Mouse (Mus musculus) hindbrain, embryonic 14.5 days (tissue): Measurements from ENCODE around the gene Sell. TPM values are rescaled to one million over a fixed set of nuclear protein-coding genes. Genes with fewer than 3 reads are reported as not detected.

Experiments used
- ATAC-seq: fragments of 200-750 bp; cut with Nextera tagmentation; 2 replicates; pipeline ENCODE4 v1.8.0; 2017; ENCODE audit warnings: moderate number of reproducible peaks, mild to moderate bottlenecking, moderate TSS enrichment, moderate library complexity; ENCODE audit not compliant: low FRiP score
- DNase-seq: peaks from one replicate; pipeline ENCODE4 v3.0.0-alpha.2; 2015; ENCODE audit warnings: low spot score
- H3K27ac ChIP-seq: fragments of 300-500 bp; sonication (generic); 2 replicates; pipeline ENCODE4 v1.5.1; 2014; ENCODE audit warnings: mild to moderate bottlenecking, moderate library complexity
- H3K27me3 ChIP-seq: fragments of 300-500 bp; sonication (generic); 2 replicates; pipeline ENCODE4 v1.6.1; 2014; ENCODE audit warnings: mild to moderate bottlenecking, low read length, mixed read lengths; ENCODE audit not compliant: control insufficient read depth, insufficient read depth
- H3K36me3 ChIP-seq: fragments of 300-500 bp; sonication (generic); replicated peaks from 2 replicates; pipeline ENCODE4 v1.6.1; 2014; ENCODE audit not compliant: control insufficient read depth, insufficient read depth
- H3K4me1 ChIP-seq: fragments of 300-500 bp; sonication (generic); replicated peaks from 2 replicates; pipeline ENCODE4 v1.6.1; 2014; ENCODE audit warnings: antibody characterized with exemption, low read length, mixed read lengths; ENCODE audit not compliant: control insufficient read depth, insufficient read depth
- H3K4me2 ChIP-seq: fragments of 300-500 bp; sonication (generic); replicated peaks from 2 replicates; pipeline ENCODE4 v1.6.1; 2014; ENCODE audit warnings: mild to moderate bottlenecking, moderate library complexity
- H3K4me3 ChIP-seq: fragments of 300-500 bp; sonication (generic); replicated peaks from 2 replicates; pipeline ENCODE4 v1.5.1; 2014; ENCODE audit warnings: mild to moderate bottlenecking, low read length
- H3K9ac ChIP-seq: fragments of 300-500 bp; sonication (generic); 2 replicates; pipeline ENCODE4 v1.6.1; 2014
- H3K9me3 ChIP-seq: fragments of 300-500 bp; sonication (generic); 2 replicates; pipeline ENCODE4 v1.6.1; 2016; ENCODE audit warnings: low read length; ENCODE audit not compliant: control insufficient read depth
- WGBS: fragments of 180-500 bp; shearing (Covaris S2); extraction: QIAGEN DNeasy Blood & Tissue Kit; methylation state at CpG from one replicate; pipeline ENCODE4 v1.1.7; 2014; 5-methylcytosine and 5-hydroxymethylcytosine counted together
- polyA plus RNA-seq: library from polyadenylated mRNA; unstranded; fragments of >200 nt; fragmentation: Nextera tagmentation; extraction: Ambion mirVana; gene quantifications from 2 replicates; pipeline ENCODE4 v1.2.1, GENCODE M21; 2014

Gene Sell
- polyA plus RNA-seq, 1 experiment from 2014 or later = not detected

DNA sequence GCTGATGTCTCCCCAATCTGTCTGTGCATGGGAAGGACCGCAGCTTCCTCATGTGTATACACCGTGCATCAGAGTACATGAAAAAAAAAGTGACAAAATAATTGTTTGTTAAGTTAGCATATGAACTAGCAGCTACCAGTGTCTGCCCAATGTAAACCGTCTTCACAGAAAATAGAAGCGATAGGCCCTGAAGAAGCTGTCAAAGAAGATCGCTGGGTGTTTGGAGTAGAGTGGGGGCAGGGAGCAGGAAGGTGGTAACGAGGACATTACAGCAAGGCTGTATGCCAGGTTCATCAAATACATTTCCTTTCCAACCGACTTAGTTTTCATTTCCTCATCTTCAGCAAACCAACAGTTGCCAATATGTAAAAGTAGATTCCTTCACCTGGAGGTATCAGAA lies 9.3 kb downstream of the Sell start:
- no peaks in the 10 kb centered on the region for H3K4me1 ChIP-seq
- no peaks in the 10 kb centered on the region for H3K27me3 ChIP-seq
- no peak for DNase-seq
- no peak overlapping the region for H3K9ac ChIP-seq
- no peak for ATAC-seq
- no peak overlapping the region for H3K27ac ChIP-seq
- no peaks in the 10 kb centered on the region for H3K9me3 ChIP-seq
- H3K4me3 ChIP-seq = no peak overlapping the region
- WGBS = 93% methylated on average over 7 of the region's 7 CpGs
- no peaks in the 10 kb centered on the region for H3K36me3 ChIP-seq
- no peak overlapping the region for H3K4me2 ChIP-seq

- ATAC-seq (no peak), DNase-seq (no peak)
- H3K27me3 ChIP-seq = no peaks in the 10 kb centered on the region
- H3K27ac ChIP-seq = no peak overlapping the region
- H3K4me3 ChIP-seq = no peak overlapping the region
- H3K4me2 ChIP-seq = no peak overlapping the region
- 90% methylated on average over 4 of the region's 4 CpGs for WGBS
- H3K9ac ChIP-seq = no peak overlapping the region
- H3K9me3 ChIP-seq = no peaks in the 10 kb centered on the region
- no peaks in the 10 kb centered on the region for H3K4me1 ChIP-seq
- H3K36me3 ChIP-seq = no peaks in the 10 kb centered on the region
These were observed 10.2 kb downstream of the Sell start for GRCm38 (mm10) chr1:164072001-164072400.

GRCm38 (mm10) chr1:164073091-164073490 lies 11.3 kb downstream of the Sell start:
- Histone ChIP-seq H3K27me3 (no peaks in the 10 kb centered on the region), H3K9me3 (no peaks in the 10 kb centered on the region), H3K27ac (no peak overlapping the region), H3K4me1 (no peaks in the 10 kb centered on the region), H3K4me3 (no peak overlapping the region), H3K4me2 (no peak overlapping the region), H3K9ac (no peak overlapping the region), H3K36me3 (no peaks in the 10 kb centered on the region)
- DNase-seq = no peak
- no peak for ATAC-seq
- 87% methylated on average over 9 of the region's 9 CpGs for WGBS

GRCm38 (mm10) chr1:164073803-164074202 lies 12.0 kb downstream of the Sell start:
- Histone ChIP-seq H3K36me3 (no peaks in the 10 kb centered on the region), H3K9me3 (no peaks in the 10 kb centered on the region), H3K4me1 (no peaks in the 10 kb centered on the region), H3K4me2 (no peak overlapping the region), H3K27ac (no peak overlapping the region), H3K4me3 (no peak overlapping the region), H3K27me3 (no peaks in the 10 kb centered on the region), H3K9ac (no peak overlapping the region)
- no peak for ATAC-seq
- no peak for DNase-seq
- WGBS = 87% methylated on average over 7 of the region's 7 CpGs

- H3K36me3 ChIP-seq = no peaks in the 10 kb centered on the region
- DNase-seq (no peak), ATAC-seq (no peak)
- H3K9ac ChIP-seq = no peak overlapping the region
- no peaks in the 10 kb centered on the region for H3K27me3 ChIP-seq
- no peak overlapping the region for H3K27ac ChIP-seq
- H3K4me2 ChIP-seq = no peak overlapping the region
- no peak overlapping the region for H3K4me3 ChIP-seq
- no peaks in the 10 kb centered on the region for H3K4me1 ChIP-seq
- WGBS = 91% methylated on average over 2 of the region's 2 CpGs
- no peaks in the 10 kb centered on the region for H3K9me3 ChIP-seq
These were observed 12.9 kb downstream of the Sell start for GRCm38 (mm10) chr1:164074606-164075140.

DNA sequence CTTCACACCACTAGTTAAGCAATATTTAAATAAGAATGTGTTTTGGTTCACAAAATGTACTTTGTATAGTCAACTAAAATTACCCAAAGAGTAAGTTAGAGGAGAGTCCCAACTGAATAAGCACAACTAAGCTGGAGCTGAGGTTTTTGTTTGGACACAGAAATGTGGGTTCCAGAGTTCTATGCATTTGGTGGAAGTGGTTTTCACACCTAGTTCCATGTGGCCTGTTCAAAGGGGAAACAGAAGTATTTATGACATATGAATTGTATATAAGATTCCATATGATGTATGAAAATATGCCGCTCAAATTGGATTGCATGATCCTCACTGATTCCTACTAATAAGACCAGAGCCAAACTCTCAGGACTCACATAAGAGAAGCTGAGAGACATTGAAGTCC lies 13.6 kb downstream of the Sell start:
- 94% methylated on average over 1 of the region's 1 CpGs for WGBS

DNA sequence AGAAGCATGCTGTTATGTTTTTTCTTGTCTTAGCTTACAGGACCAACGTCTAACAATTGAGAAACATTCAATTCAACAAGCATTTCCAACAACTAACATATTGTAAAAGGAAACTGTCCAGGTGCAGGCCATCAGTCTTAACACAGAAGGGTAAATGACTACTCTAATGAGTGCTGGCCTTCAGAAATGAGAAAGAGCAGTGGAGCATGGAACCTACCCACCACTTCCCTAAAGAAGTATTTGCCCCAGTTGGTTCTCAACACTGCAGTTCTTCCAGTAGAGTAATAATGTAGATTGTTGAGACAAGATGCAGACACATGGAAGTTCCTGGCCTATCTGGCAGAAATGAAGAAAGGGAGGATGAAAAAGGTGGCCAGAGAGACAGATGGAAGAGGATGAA lies 14.7 kb downstream of the Sell start:
- no peaks in the 10 kb centered on the region for H3K36me3 ChIP-seq

More for the DNA sequence above, 13.6 kb downstream of the Sell start:
- DNase-seq = no peak
- Histone ChIP-seq H3K4me3 (no peak overlapping the region), H3K4me1 (no peaks in the 10 kb centered on the region), H3K27me3 (no peaks in the 10 kb centered on the region), H3K4me2 (no peak overlapping the region), H3K9me3 (no peaks in the 10 kb centered on the region), H3K27ac (no peak overlapping the region), H3K36me3 (no peaks in the 10 kb centered on the region), H3K9ac (no peak overlapping the region)
- ATAC-seq = no peak

DNA sequence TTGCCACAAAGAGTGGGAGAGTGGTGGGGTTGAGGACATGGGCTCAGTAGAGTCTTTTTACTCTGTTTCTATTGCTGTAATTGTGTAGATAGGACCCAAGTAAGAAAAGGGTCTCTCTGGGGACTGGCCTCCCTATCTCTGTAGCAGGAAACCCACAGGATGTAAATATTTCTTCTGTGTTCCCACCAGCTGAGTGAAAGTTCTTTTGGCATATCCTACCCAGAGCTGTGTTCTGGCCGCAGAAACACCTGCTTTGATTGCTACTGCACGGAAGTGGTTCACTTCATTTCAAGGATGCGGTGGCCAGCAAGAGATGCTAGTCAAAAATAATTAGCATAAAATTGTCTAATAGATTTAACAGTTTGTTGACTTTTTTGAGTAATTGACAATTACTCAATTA lies 15.2 kb downstream of the Sell start:
- DNase-seq (no peak), ATAC-seq (no peak)
- H3K4me2 ChIP-seq = no peak overlapping the region
- no peak overlapping the region for H3K4me3 ChIP-seq
- H3K9ac ChIP-seq = no peak overlapping the region
- H3K27ac ChIP-seq = no peak overlapping the region
- WGBS = 96% methylated on average over 3 of the region's 3 CpGs
- no peaks in the 10 kb centered on the region for H3K27me3 ChIP-seq
- no peaks in the 10 kb centered on the region for H3K36me3 ChIP-seq
- H3K4me1 ChIP-seq = no peaks in the 10 kb centered on the region
- no peaks in the 10 kb centered on the region for H3K9me3 ChIP-seq

More for the DNA sequence above, 14.7 kb downstream of the Sell start:
- DNase-seq (no peak), ATAC-seq (no peak)
- Histone ChIP-seq H3K27ac (no peak overlapping the region), H3K9me3 (no peaks in the 10 kb centered on the region), H3K4me1 (no peaks in the 10 kb centered on the region), H3K4me3 (no peak overlapping the region), H3K4me2 (no peak overlapping the region), H3K27me3 (no peaks in the 10 kb centered on the region), H3K9ac (no peak overlapping the region)
- 68% methylated on average over 1 of the region's 1 CpGs for WGBS

- Histone ChIP-seq H3K4me1 (no peaks in the 10 kb centered on the region), H3K27ac (no peak overlapping the region), H3K9ac (no peak overlapping the region), H3K36me3 (no peaks in the 10 kb centered on the region), H3K4me3 (no peak overlapping the region), H3K27me3 (no peaks in the 10 kb centered on the region), H3K9me3 (no peaks in the 10 kb centered on the region), H3K4me2 (no peak overlapping the region)
- DNase-seq = no peak
- 92% methylated on average over 4 of the region's 4 CpGs for WGBS
- no peak for ATAC-seq
These were observed 16.6 kb downstream of the Sell start for GRCm38 (mm10) chr1:164078323-164078741.

DNA sequence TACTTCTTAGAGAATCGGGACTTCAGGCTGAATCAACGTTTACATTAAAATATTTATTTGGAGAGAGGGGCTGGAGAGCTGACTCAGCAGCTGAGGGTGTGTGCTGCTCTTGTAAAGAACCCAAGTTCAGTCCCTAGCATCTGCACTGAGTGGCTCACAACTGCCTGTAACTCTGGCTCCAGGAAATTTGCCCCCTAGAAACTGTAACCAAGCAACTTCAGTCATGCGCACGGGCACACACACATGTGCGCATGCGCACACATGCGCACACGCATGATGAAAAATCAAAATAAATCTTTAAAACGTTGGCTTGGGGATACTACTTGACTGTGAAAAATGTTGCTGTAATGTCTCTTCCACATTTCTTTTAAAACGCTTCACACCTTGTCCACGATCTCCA lies 17.3 kb downstream of the Sell start:
- Histone ChIP-seq H3K36me3 (no peaks in the 10 kb centered on the region), H3K9ac (no peak overlapping the region), H3K4me2 (no peak overlapping the region), H3K4me3 (no peak overlapping the region), H3K27me3 (no peaks in the 10 kb centered on the region), H3K27ac (no peak overlapping the region), H3K9me3 (no peaks in the 10 kb centered on the region), H3K4me1 (no peaks in the 10 kb centered on the region)
- DNase-seq (no peak), ATAC-seq (no peak)
- WGBS = 90% methylated on average over 11 of the region's 11 CpGs
